Mouse (Mus musculus) heart, adult 2 months (tissue): Measurements from ENCODE around the gene Tceanc2. TPM values are rescaled to one million over a fixed set of nuclear protein-coding genes. Genes with fewer than 3 reads are reported as not detected.

Experiments used
- DNase-seq, 2 experiments: peaks; one replicate each; pipeline ENCODE4 v3.0.0; 2021
- H3K27ac ChIP-seq: fragments of 200-600 bp; 2 replicates; pipeline ENCODE4 v1.8.1; 2022
- H3K27me3 ChIP-seq: fragments of 200-500 bp; 2 replicates; pipeline ENCODE4 v1.6.1; 2012; ENCODE audit warnings: mild to moderate bottlenecking, low read length, inconsistent platforms, mixed read lengths; ENCODE audit not compliant: control insufficient read depth, insufficient read depth
- H3K36me3 ChIP-seq: fragments of 200-500 bp; 2 replicates; pipeline ENCODE4 v1.6.1; 2012; ENCODE audit warnings: low read length, inconsistent platforms; ENCODE audit not compliant: control insufficient read depth, insufficient read depth
- H3K4me1 ChIP-seq: fragments of 200-500 bp; 2 replicates; pipeline ENCODE4 v1.6.1; 2011; ENCODE audit warnings: low read length; ENCODE audit not compliant: control insufficient read depth, insufficient read depth
- H3K4me3 ChIP-seq: fragments of 200-600 bp; 2 replicates; pipeline ENCODE4 v1.8.1; 2022
- H3K79me2 ChIP-seq: fragments of 200-500 bp; replicated peaks from 2 replicates; pipeline ENCODE4 v1.6.1; 2012; ENCODE audit warnings: mild to moderate bottlenecking, inconsistent platforms, low read length, moderate library complexity, mixed read lengths; ENCODE audit not compliant: control insufficient read depth, insufficient read depth
- H3K9ac ChIP-seq: fragments of 200-500 bp; 2 replicates; pipeline ENCODE4 v1.6.1; 2012; ENCODE audit warnings: low read depth, mild to moderate bottlenecking, control low read depth, inconsistent platforms, low read length, mixed read lengths
- CTCF ChIP-seq: fragments of 200-600 bp; IDR thresholded peaks from 2 replicates; pipeline ENCODE4 v1.8.1; 2022; ENCODE audit warnings: antibody characterized with exemption, mild to moderate bottlenecking, moderate library complexity
- EP300 ChIP-seq: fragments of 200-500 bp; IDR thresholded peaks from 2 replicates; pipeline ENCODE4 v1.6.1; 2011; ENCODE audit warnings: low read depth, low read length, control low read depth; ENCODE audit not compliant: insufficient read depth
- POLR2A ChIP-seq: fragments of 200-500 bp; IDR thresholded peaks from 2 replicates; pipeline ENCODE4 v1.6.1; 2011; ENCODE audit warnings: mild to moderate bottlenecking, low read depth, low read length, control low read depth; ENCODE audit not compliant: insufficient read depth
- WGBS: fragments of 180-500 bp; shearing (Covaris S2); methylation state at CpG from one replicate; pipeline ENCODE4 v1.1.7; 2018; 5-methylcytosine and 5-hydroxymethylcytosine counted together
- intact Hi-C: fragments of 180-260 bp; cut with DNase I; formaldehyde crosslinking; loops from one replicate; pipeline ENCODE4 v1.15.1; 2025
- polyA plus RNA-seq: library from polyadenylated mRNA; depleted of rRNA; stranded (reverse); fragments of >200 nt; gene quantifications from 2 replicates; pipeline ENCODE4 v1.2.3, GENCODE M21; 2012
- total RNA-seq, 2 experiments: library from RNA; stranded (reverse); gene quantifications; 2 replicates each; pipeline ENCODE4 v1.2.3; 2021

The Tceanc2 gene
- total and polyA plus RNA-seq, 3 experiments, result 3.3 to 14.7 (median 10.1) TPM

- no peak for TF ChIP-seq EP300
- TF ChIP-seq POLR2A, result no peak
- Histone ChIP-seq H3K4me1 (no peaks in the 10 kb centered on the region; the same call in 1 of the 2 replicates), H3K27ac (no peak overlapping the region), H3K36me3 (no peaks in the 10 kb centered on the region; the same call in 1 of the 2 replicates), H3K4me3 (no peak overlapping the region), H3K27me3 (no peaks in the 10 kb centered on the region), H3K79me2 (no peaks in the 10 kb centered on the region), H3K9ac (no peak overlapping the region)
- intact Hi-C loops, result no loop called here
- 78% methylated on average over 5 of the region's 5 CpGs for WGBS
- no peak for DNase-seq
Observed at GRCm38 (mm10) chr4:107167798-107168197, 11.1 kb downstream of the Tceanc2 start.

DNA sequence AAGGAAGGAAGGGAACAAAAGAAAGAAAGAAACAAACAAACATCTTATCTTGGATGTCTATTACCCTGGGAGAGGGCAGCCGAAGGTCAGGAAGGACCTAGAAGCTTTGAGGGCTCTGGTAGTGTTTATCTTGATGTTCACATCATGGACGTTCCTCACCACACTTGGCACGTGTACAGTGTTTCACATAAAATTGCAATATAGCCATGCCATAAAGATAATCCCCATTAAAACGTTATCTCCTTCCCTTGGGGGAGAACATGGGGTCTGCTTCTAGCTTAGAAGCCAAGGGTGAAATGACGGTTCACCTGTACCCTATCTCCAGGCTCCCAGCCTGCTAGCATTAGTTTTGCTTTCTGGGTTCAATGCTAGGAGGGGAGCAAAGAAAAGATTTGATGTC is 12.2 kb downstream of the Tceanc2 start:
- H3K36me3 ChIP-seq, result no peaks in the 10 kb centered on the region
- intact Hi-C loops, result no loop called here

DNA sequence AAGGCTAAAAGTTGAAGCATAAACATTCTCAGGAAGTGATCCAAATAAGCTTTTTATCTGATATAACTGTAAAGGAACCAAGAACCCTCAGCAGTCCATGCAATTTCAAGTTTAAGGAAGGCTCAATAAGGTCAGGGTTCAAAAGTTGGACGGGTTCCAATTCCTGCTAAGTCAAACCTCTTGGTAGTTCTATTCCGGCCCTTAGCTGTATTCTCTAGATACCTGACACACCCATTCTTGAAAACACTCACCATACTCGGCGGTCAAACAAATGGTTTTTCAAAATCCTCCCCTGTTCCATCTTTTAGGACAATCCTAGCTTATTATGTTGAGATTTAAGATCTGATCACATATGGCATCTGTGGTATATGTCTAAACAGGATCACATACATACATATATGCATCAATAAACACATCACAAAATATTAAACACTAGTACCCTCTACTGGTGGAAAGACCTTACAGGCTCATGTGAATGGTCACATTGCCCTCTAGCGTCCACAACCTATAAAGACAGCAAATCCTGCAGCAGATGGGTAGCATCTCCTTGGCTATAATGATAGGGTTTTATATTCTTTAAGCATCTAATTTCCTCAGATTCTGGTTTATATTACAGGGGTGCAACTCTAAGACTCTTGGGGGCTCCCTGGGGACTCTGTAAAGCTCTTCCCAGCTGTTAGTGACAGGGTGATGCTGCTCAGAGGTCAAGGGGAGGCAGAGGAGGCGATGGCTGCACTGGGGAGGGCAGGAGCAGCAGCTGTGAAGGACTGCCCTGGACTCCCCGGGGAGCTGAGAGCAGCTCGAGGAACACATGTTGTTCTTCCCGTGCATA is 14.9 kb downstream of the Tceanc2 start:
- Histone ChIP-seq H3K4me1 (no peaks in the 10 kb centered on the region; the same call in 1 of the 2 replicates), H3K9ac (no peak overlapping the region), H3K27ac (no peak overlapping the region), H3K27me3 (no peaks in the 10 kb centered on the region), H3K4me3 (no peak overlapping the region), H3K36me3 (no peaks in the 10 kb centered on the region), H3K79me2 (no peaks in the 10 kb centered on the region)
- intact Hi-C loops, result loop anchor here (1.0 to 5.0 kb wide), 7 partner anchors 97 to 532 kb away; partner anchors contain the start of genes Acot11, Cyb5rl, Mrpl37 and Ssbp3
- DNase-seq, result peak; percentile 56 to 60
- WGBS, result 23% methylated on average over 9 of the region's 9 CpGs
- no peak for TF ChIP-seq EP300
- TF ChIP-seq CTCF, result no peak; the same call in 1 of the 2 replicates
- TF ChIP-seq POLR2A, result no peak

More for the DNA sequence above, 12.2 kb downstream of the Tceanc2 start:
- no peak overlapping the region for H3K9ac ChIP-seq
- no peaks in the 10 kb centered on the region for H3K79me2 ChIP-seq
- TF ChIP-seq EP300, result no peak
- TF ChIP-seq POLR2A, result no peak
- no peak for TF ChIP-seq CTCF
- no peak overlapping the region for H3K27ac ChIP-seq
- H3K4me1 ChIP-seq, result no peaks in the 10 kb centered on the region; the same call in 1 of the 2 replicates
- H3K4me3 ChIP-seq, result no peak overlapping the region
- no peaks in the 10 kb centered on the region for H3K27me3 ChIP-seq
- WGBS, result 57% methylated on average over 5 of the region's 5 CpGs
- DNase-seq, result no peak

- no peaks in the 10 kb centered on the region for H3K36me3 ChIP-seq
Observed at GRCm38 (mm10) chr4:107163341-107163740, 15.6 kb downstream of the Tceanc2 start.

GRCm38 (mm10) chr4:107160181-107160580 is 18.7 kb downstream of the Tceanc2 start:
- Histone ChIP-seq H3K79me2 (no peaks in the 10 kb centered on the region), H3K4me1 (no peaks in the 10 kb centered on the region; the same call in 1 of the 2 replicates), H3K36me3 (no peaks in the 10 kb centered on the region), H3K27ac (no peak overlapping the region), H3K4me3 (no peak overlapping the region), H3K27me3 (no peaks in the 10 kb centered on the region), H3K9ac (no peak overlapping the region)
- no peak for TF ChIP-seq EP300
- TF ChIP-seq POLR2A, result no peak
- no peak for TF ChIP-seq CTCF
- 86% methylated on average over 8 of the region's 8 CpGs for WGBS
- DNase-seq, result no peak
- intact Hi-C loops, result loop anchor here (5.0 kb wide), 4 partner anchors 93 to 528 kb away; partner anchors contain the start of genes Acot11, Cyb5rl and Mrpl37

More at GRCm38 (mm10) chr4:107163341-107163740, 15.6 kb downstream of the Tceanc2 start:
- TF ChIP-seq POLR2A (no peak), CTCF (no peak), EP300 (no peak)
- Histone ChIP-seq H3K4me3 (no peak overlapping the region), H3K27me3 (no peaks in the 10 kb centered on the region), H3K9ac (no peak overlapping the region), H3K4me1 (no peaks in the 10 kb centered on the region; the same call in 1 of the 2 replicates), H3K27ac (no peak overlapping the region), H3K79me2 (no peaks in the 10 kb centered on the region)
- DNase-seq, result no peak
- WGBS, result 82% methylated on average over 10 of the region's 10 CpGs
- intact Hi-C loops, result loop anchor here (5.0 kb wide), 4 partner anchors 96 to 531 kb away; partner anchors contain the start of genes Acot11, Cyb5rl and Mrpl37

DNA sequence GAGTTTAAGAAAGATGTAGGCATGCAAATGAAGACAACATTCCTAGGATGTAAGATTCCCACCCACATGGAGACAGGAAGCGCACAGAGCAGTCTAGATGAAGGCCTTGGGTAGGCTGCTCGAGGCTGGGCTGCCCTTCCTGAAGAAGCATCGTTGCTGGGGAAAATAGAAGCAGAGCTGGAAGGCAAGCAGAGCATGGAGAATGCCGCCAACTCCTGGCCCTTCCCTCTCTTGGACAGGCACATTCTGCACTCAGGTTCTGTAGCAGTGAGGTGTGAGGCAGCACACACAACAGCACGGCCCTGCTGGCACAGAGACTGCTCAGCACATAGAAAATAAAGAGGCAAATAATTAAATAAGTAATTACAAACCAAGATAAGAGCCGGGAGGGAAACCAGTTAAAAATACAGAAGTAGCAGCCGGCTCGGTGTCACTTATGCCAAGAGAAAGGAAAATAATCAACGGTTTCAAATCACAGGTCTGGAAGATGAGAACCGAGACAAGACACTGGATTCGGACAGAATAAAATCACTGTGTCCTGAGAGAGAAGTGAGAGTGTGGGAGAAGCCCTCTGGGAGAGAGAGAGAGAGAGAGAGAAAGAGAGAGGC is 19.6 kb downstream of the Tceanc2 start:
- Histone ChIP-seq H3K79me2 (no peaks in the 10 kb centered on the region), H3K4me3 (no peak overlapping the region), H3K36me3 (no peaks in the 10 kb centered on the region), H3K4me1 (no peaks in the 10 kb centered on the region; the same call in 1 of the 2 replicates), H3K9ac (no peak overlapping the region), H3K27ac (no peak overlapping the region), H3K27me3 (no peaks in the 10 kb centered on the region)
- TF ChIP-seq EP300 (no peak), POLR2A (no peak), CTCF (no peak)
- DNase-seq, result no peak
- 69% methylated on average over 11 of the region's 11 CpGs for WGBS
- intact Hi-C loops, result no loop called here
